Comparison of ENCODE assay signal across 26 mouse cellular contexts in genomic region chr2:65985706-65986105, GRCm38 (mm10).
DNase-seq lines count a peak whose midpoint lies in the region; ATAC-seq lines count a peak whose summit lies in the region.
"Had no signal": no experiment of that assay in that cellular context is flagged by ENCODE, and none has a peak within 500 bp of the region (broad histone marks: within the 10 kb centered on the region; RNA-seq: fewer than 3 reads in every experiment).

No protein-coding gene starts in this region.

- no peak overlapping the region for H3K27ac ChIP-seq in hindbrain, embryonic 13.5 days
- H3K27ac ChIP-seq in hindbrain, embryonic 10.5 days, result no peak overlapping the region
- H3K27ac ChIP-seq in midbrain, embryonic 13.5 days, result peak overlapping the region; percentile 32; the same call in 1 of the 2 replicates
- H3K27ac ChIP-seq in midbrain, embryonic 10.5 days (replicated peaks), result no peak overlapping the region
- H3K27ac ChIP-seq in limb, embryonic 10.5 days, result peak overlapping the region; percentile 64; the same call in 1 of the 2 replicates
- H3K27ac ChIP-seq in midbrain, embryonic 15.5 days, result 0 out of 2 replicates have a peak overlapping the region, but pooled peaks have one; percentile 30
- H3K27ac ChIP-seq in kidney, embryonic 14.5 days (ENCODE audit: low read depth, low read length), result no peak overlapping the region
- H3K27ac ChIP-seq: forebrain, embryonic 10.5 days; forebrain, embryonic 13.5 days; gastrocnemius, adult 2 months; heart, embryonic 15.5 days; hindbrain, embryonic 15.5 days; intestine, embryonic 15.5 days had no signal

- H3K9ac ChIP-seq in hindbrain, embryonic 13.5 days, result no peak overlapping the region
- no peak overlapping the region for H3K9ac ChIP-seq in midbrain, embryonic 13.5 days (replicated peaks)
- H3K9ac ChIP-seq in midbrain, embryonic 15.5 days, result no peak overlapping the region
- no peak overlapping the region for H3K9ac ChIP-seq in kidney, embryonic 14.5 days (ENCODE audit: low read depth, low read length)
- H3K9ac ChIP-seq: forebrain, embryonic 13.5 days; heart, embryonic 12.5 days; heart, embryonic 15.5 days; hindbrain, embryonic 15.5 days; intestine, embryonic 15.5 days had no signal

- WGBS in hindbrain, embryonic 13.5 days, result 66% methylated on average over 4 of the region's 4 CpGs
- 83% methylated on average over 4 of the region's 4 CpGs for WGBS in hindbrain, embryonic 10.5 days
- 68% methylated on average over 4 of the region's 4 CpGs for WGBS in midbrain, embryonic 13.5 days
- 90% methylated on average over 4 of the region's 4 CpGs for WGBS in midbrain, embryonic 10.5 days
- WGBS in limb, embryonic 10.5 days, result 87% methylated on average over 4 of the region's 4 CpGs
- WGBS in midbrain, embryonic 15.5 days, result 66% methylated on average over 4 of the region's 4 CpGs
- WGBS in kidney, embryonic 14.5 days, result 84% methylated on average over 4 of the region's 4 CpGs

- no peak overlapping the region for H3K4me3 ChIP-seq in hindbrain, embryonic 13.5 days
- H3K4me3 ChIP-seq in hindbrain, embryonic 10.5 days, result no peak overlapping the region
- H3K4me3 ChIP-seq in midbrain, embryonic 13.5 days (replicated peaks), result no peak overlapping the region
- no peak overlapping the region for H3K4me3 ChIP-seq in midbrain, embryonic 10.5 days
- no peak overlapping the region for H3K4me3 ChIP-seq in limb, embryonic 10.5 days
- H3K4me3 ChIP-seq in midbrain, embryonic 15.5 days, result no peak overlapping the region
- no peak overlapping the region for H3K4me3 ChIP-seq in kidney, embryonic 14.5 days (ENCODE audit: low read length)
- H3K4me3 ChIP-seq: forebrain, embryonic 10.5 days; forebrain, embryonic 13.5 days; gastrocnemius, adult 2 months; heart, embryonic 12.5 days; heart, embryonic 15.5 days; hindbrain, embryonic 15.5 days; intestine, embryonic 15.5 days had no signal

- no peaks in the 10 kb centered on the region for H3K9me3 ChIP-seq in hindbrain, embryonic 13.5 days
- no peaks in the 10 kb centered on the region for H3K9me3 ChIP-seq in hindbrain, embryonic 10.5 days
- no peaks in the 10 kb centered on the region for H3K9me3 ChIP-seq in midbrain, embryonic 13.5 days
- no peaks in the 10 kb centered on the region for H3K9me3 ChIP-seq in midbrain, embryonic 10.5 days (replicated peaks)
- no peaks in the 10 kb centered on the region for H3K9me3 ChIP-seq in limb, embryonic 10.5 days (replicated peaks)
- no peaks in the 10 kb centered on the region for H3K9me3 ChIP-seq in midbrain, embryonic 15.5 days
- H3K9me3 ChIP-seq in kidney, embryonic 14.5 days (ENCODE audit: control insufficient read depth, low read length), result no peaks in the 10 kb centered on the region
- H3K9me3 ChIP-seq: forebrain, embryonic 10.5 days; forebrain, embryonic 13.5 days; heart, embryonic 12.5 days; heart, embryonic 15.5 days; hindbrain, embryonic 15.5 days; intestine, embryonic 15.5 days had no signal

- H3K4me2 ChIP-seq in hindbrain, embryonic 13.5 days, result no peak overlapping the region
- no peak overlapping the region for H3K4me2 ChIP-seq in midbrain, embryonic 13.5 days (replicated peaks)
- H3K4me2 ChIP-seq in midbrain, embryonic 15.5 days, result no peak overlapping the region
- H3K4me2 ChIP-seq in kidney, embryonic 14.5 days (replicated peaks; ENCODE audit: low read depth, low read length), result no peak overlapping the region
- H3K4me2 ChIP-seq: forebrain, embryonic 13.5 days; heart, embryonic 12.5 days; heart, embryonic 15.5 days; hindbrain, embryonic 15.5 days; intestine, embryonic 15.5 days had no signal

- no peak for DNase-seq in hindbrain, embryonic 10.5 days (ENCODE audit: low spot score)
- DNase-seq in midbrain, embryonic 10.5 days (ENCODE audit: low spot score), result no peak
- no peak for DNase-seq in limb, embryonic 10.5 days (ENCODE audit: low spot score)
- DNase-seq: adrenal gland, adult 2 months; adrenal gland, postnatal 14 days; cerebellum, adult 11-12 months; cerebellum, adult 8-10 months; cerebellum, postnatal 10 days; cerebellum, postnatal 36 days; gastrocnemius, adult 2 months; gastrocnemius, postnatal 14 days; heart, adult 18-20 months; heart, postnatal 10 days; heart, postnatal 36 days had no signal

- no peaks in the 10 kb centered on the region for H3K27me3 ChIP-seq in hindbrain, embryonic 13.5 days
- H3K27me3 ChIP-seq in hindbrain, embryonic 10.5 days (ENCODE audit: insufficient read depth, poor library complexity, severe bottlenecking), result no peaks in the 10 kb centered on the region
- H3K27me3 ChIP-seq in midbrain, embryonic 13.5 days, result no peaks in the 10 kb centered on the region
- H3K27me3 ChIP-seq in midbrain, embryonic 10.5 days (ENCODE audit: low read depth, poor library complexity, severe bottlenecking), result no peaks in the 10 kb centered on the region
- H3K27me3 ChIP-seq in limb, embryonic 10.5 days (ENCODE audit: low read depth, poor library complexity, severe bottlenecking), result no peaks in the 10 kb centered on the region
- no peaks in the 10 kb centered on the region for H3K27me3 ChIP-seq in midbrain, embryonic 15.5 days (replicated peaks)
- no peaks in the 10 kb centered on the region for H3K27me3 ChIP-seq in kidney, embryonic 14.5 days (ENCODE audit: control insufficient read depth, insufficient read depth, low read length)
- H3K27me3 ChIP-seq: forebrain, embryonic 13.5 days; hindbrain, embryonic 15.5 days; intestine, embryonic 15.5 days had no signal

- H3K36me3 ChIP-seq in hindbrain, embryonic 13.5 days, result no peaks in the 10 kb centered on the region; the same call in 1 of the 2 replicates
- H3K36me3 ChIP-seq in hindbrain, embryonic 10.5 days, result 0 out of 2 replicates have a peak, but pooled peaks cover 5% of the 10 kb centered on the region
- H3K36me3 ChIP-seq in midbrain, embryonic 13.5 days, result no peaks in the 10 kb centered on the region
- no peaks in the 10 kb centered on the region for H3K36me3 ChIP-seq in midbrain, embryonic 10.5 days
- no peaks in the 10 kb centered on the region for H3K36me3 ChIP-seq in limb, embryonic 10.5 days
- no peaks in the 10 kb centered on the region for H3K36me3 ChIP-seq in midbrain, embryonic 15.5 days (replicated peaks)
- H3K36me3 ChIP-seq in kidney, embryonic 14.5 days (ENCODE audit: control insufficient read depth, insufficient read depth, low read length), result no peaks in the 10 kb centered on the region
- H3K36me3 ChIP-seq: forebrain, embryonic 10.5 days; heart, embryonic 12.5 days; heart, embryonic 15.5 days; hindbrain, embryonic 15.5 days; intestine, embryonic 15.5 days had no signal

- peak; percentile 11; the same call in 1 of the 2 replicates for ATAC-seq in hindbrain, embryonic 13.5 days (ENCODE audit: low FRiP score)
- ATAC-seq in midbrain, embryonic 13.5 days, result no peak
- ATAC-seq in midbrain, embryonic 15.5 days (replicated peaks), result no peak
- no peak for ATAC-seq in kidney, embryonic 14.5 days (ENCODE audit: low FRiP score, low TSS enrichment)
- ATAC-seq: CD4-positive, CD25-positive, alpha-beta regulatory T cell, adult 4 months; forebrain, embryonic 13.5 days; forebrain, embryonic 16.5 days; intestine, embryonic 15.5 days had no signal

- peaks cover 26% of the 10 kb centered on the region for H3K4me1 ChIP-seq in hindbrain, embryonic 13.5 days (replicated peaks)
- H3K4me1 ChIP-seq in hindbrain, embryonic 10.5 days (replicated peaks), result peaks cover 9% of the 10 kb centered on the region; the same call in 1 of the 2 replicates
- peaks cover 23% of the 10 kb centered on the region for H3K4me1 ChIP-seq in midbrain, embryonic 13.5 days (replicated peaks)
- peaks cover 9% of the 10 kb centered on the region; the same call in 1 of the 2 replicates for H3K4me1 ChIP-seq in midbrain, embryonic 10.5 days
- H3K4me1 ChIP-seq in limb, embryonic 10.5 days, result peaks cover 74% of the 10 kb centered on the region
- no peaks in the 10 kb centered on the region; the same call in 1 of the 2 replicates for H3K4me1 ChIP-seq in midbrain, embryonic 15.5 days
- peaks cover 4% of the 10 kb centered on the region; the same call in 1 of the 2 replicates for H3K4me1 ChIP-seq in kidney, embryonic 14.5 days (ENCODE audit: control insufficient read depth, insufficient read depth, low read length)
- H3K4me1 ChIP-seq: heart, embryonic 15.5 days; intestine, embryonic 15.5 days had no signal

Comparison
In these comparisons a context has a peak if more than half of its experiments do, and no peak if none do; other contexts are left out.
1. H3K27ac ChIP-seq: peak in midbrain, embryonic 13.5 days (single experiment), limb, embryonic 10.5 days (single experiment) and midbrain, embryonic 15.5 days (single experiment); none in hindbrain, embryonic 13.5 days (single experiment), hindbrain, embryonic 10.5 days (single experiment), midbrain, embryonic 10.5 days (single experiment) and kidney, embryonic 14.5 days (single experiment).